21 mouse cellular contexts compared by ENCODE assay signal in the genomic region with DNA sequence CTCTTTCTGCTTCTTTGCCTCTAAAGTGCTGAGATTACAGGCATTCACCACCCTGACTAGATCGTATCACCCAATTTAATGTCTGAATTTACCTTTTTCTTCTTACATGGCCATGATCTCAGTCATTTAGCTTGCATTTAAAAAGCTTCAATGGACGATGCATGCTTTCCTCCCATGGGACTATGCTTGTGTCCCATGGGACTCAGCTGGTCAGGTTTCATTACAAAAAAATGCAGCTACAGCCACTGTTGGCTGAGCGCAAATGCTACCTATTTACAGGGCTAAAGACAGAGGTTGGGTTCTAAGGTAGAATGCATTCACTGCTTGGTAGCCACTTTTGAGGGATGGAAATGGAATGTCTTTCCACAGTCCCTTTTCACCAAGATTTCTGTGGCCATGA. TPM values are rescaled to one million over a fixed set of nuclear protein-coding genes. Genes with fewer than 3 reads are reported as not detected.
"Had no signal": no experiment of that assay in that cellular context is flagged by ENCODE, and none has a peak within 500 bp of the region (broad histone marks: within the 10 kb centered on the region; RNA-seq: fewer than 3 reads in every experiment).

No protein-coding gene starts in this region.

- DNase-seq: lung, adult 18-20 months; lung, embryonic 14.5 days; lung, postnatal 10 days; lung, postnatal 4 days; midbrain, embryonic 14.5 days; right cerebral cortex, adult 18-20 months; right cerebral cortex, postnatal 25 days; right cerebral cortex, postnatal 4 days; spleen, adult 18-20 months; thymus, adult 2 months; thymus, postnatal 25 days; thymus, postnatal 4 days had no signal

- H3K4me3 ChIP-seq: midbrain, embryonic 10.5 days; midbrain, embryonic 12.5 days; myocyte; neural tube, embryonic 13.5 days; neural tube, embryonic 15.5 days; stomach, embryonic 15.5 days had no signal

- H3K27ac ChIP-seq: midbrain, embryonic 10.5 days; midbrain, embryonic 12.5 days; neural tube, embryonic 13.5 days; neural tube, embryonic 15.5 days; stomach, embryonic 15.5 days; stomach, postnatal 0 days had no signal

RNA-seq across cellular contexts. Expression of a gene that starts 32.2 kb away (rescaled TPM):
- total RNA-seq: megakaryocyte, adult 5-6 weeks; megakaryocyte-erythroid progenitor cell, adult 5-6 weeks had no signal
